16 mouse cellular contexts compared by ENCODE assay signal in genomic region chr10:67943513-67943912, GRCm38 (mm10). TPM values are rescaled to one million over a fixed set of nuclear protein-coding genes. Genes with fewer than 3 reads are reported as not detected.
DNase-seq lines count a peak whose midpoint lies in the region; ATAC-seq lines count a peak whose summit lies in the region.
"Had no signal": no experiment of that assay in that cellular context is flagged by ENCODE, and none has a peak within 500 bp of the region (broad histone marks: within the 10 kb centered on the region; RNA-seq: fewer than 3 reads in every experiment).

No protein-coding gene starts in this region.

- H3K27me3 ChIP-seq in hindbrain, embryonic 11.5 days (ENCODE audit: control insufficient read depth, insufficient read depth, low read length), result no peaks in the 10 kb centered on the region
- H3K27me3 ChIP-seq in forebrain, embryonic 12.5 days, result no peaks in the 10 kb centered on the region
- H3K27me3 ChIP-seq: embryonic facial prominence, embryonic 12.5 days; hindbrain, embryonic 15.5 days; kidney, embryonic 15.5 days had no signal

- peak; percentile 100 for ATAC-seq in megakaryocyte, adult 5-6 weeks (ENCODE audit: poor library complexity, severe bottlenecking)
- no peak for ATAC-seq in hindbrain, embryonic 11.5 days (ENCODE audit: low FRiP score)
- ATAC-seq in forebrain, embryonic 12.5 days (ENCODE audit: low FRiP score), result no peak
- ATAC-seq: lung, postnatal 0 days had no signal

- no peak overlapping the region for H3K4me3 ChIP-seq in hindbrain, embryonic 11.5 days (ENCODE audit: low read depth, low read length)
- no peak overlapping the region for H3K4me3 ChIP-seq in forebrain, embryonic 12.5 days (replicated peaks)
- H3K4me3 ChIP-seq: embryonic facial prominence, embryonic 12.5 days; hindbrain, embryonic 15.5 days; kidney, embryonic 15.5 days; midbrain, embryonic 10.5 days; myocyte had no signal

- 79% methylated on average over 4 of the region's 4 CpGs for WGBS in hindbrain, embryonic 11.5 days
- WGBS in forebrain, embryonic 12.5 days, result 83% methylated on average over 4 of the region's 4 CpGs

- H3K9ac ChIP-seq in hindbrain, embryonic 11.5 days (ENCODE audit: low read depth, low read length), result no peak overlapping the region
- H3K9ac ChIP-seq in forebrain, embryonic 12.5 days, result no peak overlapping the region
- H3K9ac ChIP-seq: embryonic facial prominence, embryonic 12.5 days; hindbrain, embryonic 15.5 days; kidney, embryonic 15.5 days had no signal

- H3K4me1 ChIP-seq in hindbrain, embryonic 11.5 days (replicated peaks; ENCODE audit: control insufficient read depth, insufficient read depth, low read length), result no peaks in the 10 kb centered on the region
- no peaks in the 10 kb centered on the region for H3K4me1 ChIP-seq in forebrain, embryonic 12.5 days
- H3K4me1 ChIP-seq: embryonic facial prominence, embryonic 12.5 days; hindbrain, embryonic 15.5 days; midbrain, embryonic 10.5 days had no signal

- DNase-seq in 3134 (ENCODE audit: extremely low read depth, insufficient read length, low spot score), result peak; percentile 34
- DNase-seq in 416B (ENCODE audit: low read depth), result peak; percentile 66
- peak; percentile 89 for DNase-seq in R1 (ENCODE audit: low read depth, low spot score)
- no peak for DNase-seq in cerebellum, adult 11-12 months
- no peak for DNase-seq in hindbrain, embryonic 11.5 days (ENCODE audit: low spot score)
- DNase-seq: adrenal gland, adult 2 months; cerebellum, postnatal 10 days; liver had no signal

- no peak overlapping the region for H3K27ac ChIP-seq in hindbrain, embryonic 11.5 days (ENCODE audit: low read depth, low read length)
- H3K27ac ChIP-seq in forebrain, embryonic 12.5 days, result no peak overlapping the region
- H3K27ac ChIP-seq: embryonic facial prominence, embryonic 12.5 days; hindbrain, embryonic 15.5 days; kidney, embryonic 15.5 days; midbrain, embryonic 10.5 days had no signal

- no peaks in the 10 kb centered on the region for H3K9me3 ChIP-seq in hindbrain, embryonic 11.5 days (ENCODE audit: control insufficient read depth, low read length)
- H3K9me3 ChIP-seq in forebrain, embryonic 12.5 days, result no peaks in the 10 kb centered on the region
- H3K9me3 ChIP-seq: embryonic facial prominence, embryonic 12.5 days; hindbrain, embryonic 15.5 days; kidney, embryonic 15.5 days; midbrain, embryonic 10.5 days had no signal

- no peak overlapping the region for H3K4me2 ChIP-seq in hindbrain, embryonic 11.5 days (replicated peaks; ENCODE audit: low read depth, low read length)
- H3K4me2 ChIP-seq in forebrain, embryonic 12.5 days, result no peak overlapping the region
- H3K4me2 ChIP-seq: embryonic facial prominence, embryonic 12.5 days; hindbrain, embryonic 15.5 days; kidney, embryonic 15.5 days had no signal

- H3K36me3 ChIP-seq in hindbrain, embryonic 11.5 days (ENCODE audit: control insufficient read depth, insufficient read depth, low read length), result no peaks in the 10 kb centered on the region
- H3K36me3 ChIP-seq in forebrain, embryonic 12.5 days (replicated peaks), result no peaks in the 10 kb centered on the region
- H3K36me3 ChIP-seq: embryonic facial prominence, embryonic 12.5 days; hindbrain, embryonic 15.5 days; kidney, embryonic 15.5 days; midbrain, embryonic 10.5 days had no signal

RNA-seq across cellular contexts. Expression of gene Zfp365, which starts 31.1 kb away (rescaled TPM):
- 0.36 TPM in 1 of 2 replicates, not detected in the other for total RNA-seq in megakaryocyte, adult 5-6 weeks (2015)
- total RNA-seq in megakaryocyte, adult 5-6 weeks (2017), result not detected in 2 replicates
- polyA plus RNA-seq in hindbrain, embryonic 11.5 days (2014; fragmentation: Nextera tagmentation; extraction: Ambion mirVana), result 1.2 and 2.2 TPM in 2 replicates
- 2.3 and 3.6 TPM in 2 replicates for polyA plus RNA-seq in forebrain, embryonic 12.5 days (2016; fragmentation: Nextera tagmentation; extraction: Ambion mirVana)

RNA-seq across cellular contexts. Expression of gene Rtkn2, which starts 35.9 kb away (rescaled TPM):
- 4.1 and 5.3 TPM in 2 replicates for total RNA-seq in megakaryocyte, adult 5-6 weeks (2015)
- total RNA-seq in megakaryocyte, adult 5-6 weeks (2017), result 7.6 and 8.6 TPM in 2 replicates
- 17.7 and 17.8 TPM in 2 replicates for polyA plus RNA-seq in hindbrain, embryonic 11.5 days (2014; fragmentation: Nextera tagmentation; extraction: Ambion mirVana)
- 29.1 and 29.4 TPM in 2 replicates for polyA plus RNA-seq in forebrain, embryonic 12.5 days (2016; fragmentation: Nextera tagmentation; extraction: Ambion mirVana)
- polyA plus RNA-seq: adrenal gland, adult 2 months had no signal

Comparison
In these comparisons a context has a peak if more than half of its experiments do, and no peak if none do; other contexts are left out.
1. DNase-seq: peak in 3134 (single experiment), 416B (single experiment) and R1 (single experiment); none in cerebellum, adult 11-12 months (single experiment) and hindbrain, embryonic 11.5 days (single experiment).